In genomic region chr9:44836439-44836838, GRCm38 (mm10) we compare ENCODE assay signal across 9 mouse cellular contexts. TPM values are rescaled to one million over a fixed set of nuclear protein-coding genes. Genes with fewer than 3 reads are reported as not detected.
DNase-seq lines count a peak whose midpoint lies in the region; ATAC-seq and TF ChIP-seq lines count a peak whose summit lies in the region.
"Had no signal": no experiment of that assay in that cellular context is flagged by ENCODE, and none has a peak within 500 bp of the region (broad histone marks: within the 10 kb centered on the region; RNA-seq: fewer than 3 reads in every experiment).

No protein-coding gene starts in this region.

- peak; percentile 65 for DNase-seq in cerebellum, adult 11 months
- DNase-seq in Patski (ENCODE audit: low read depth, low spot score): peak; percentile 17
- DNase-seq in cerebellum, postnatal 25 days: peak; percentile 80 to 87
- DNase-seq in layer of hippocampus, postnatal 36 days: peak; percentile 66
- peak; percentile 84 for DNase-seq in mesoderm, embryonic 11.5 days (ENCODE audit: low read depth, low spot score)
- peak; percentile 83 for DNase-seq in splenic B cell, adult 2 months (ENCODE audit: low read depth, low spot score)

- in situ Hi-C loops in Patski (cut with MboI; ENCODE audit: low pct_unique_long_range_greater_than_20kb): loop anchor here (25.0 kb wide), 1 partner anchor 301 kb away; the partner anchor contains the start of gene Scn4b

- CTCF ChIA-PET in Patski (lab: Charles Lee): interaction anchor here (0.6 to 1.4 kb wide), 3 partner anchors 18 to 85 kb away, joined by 3 to 4 read pairs (median 3); partner anchors contain the start of gene Atp5l

- POLR2A ChIA-PET in Patski (lab: Charles Lee): no interaction called here

- TF ChIP-seq CTCF in Patski (IDR thresholded peaks at IDR 0.05): peak; percentile 91

- H3K27me3 ChIP-seq in Patski: no peaks in the 10 kb centered on the region
- no peaks in the 10 kb centered on the region for H3K27me3 ChIP-seq in splenic B cell, adult 2 months (ENCODE audit: control insufficient read depth, insufficient read depth, low read length, poor library complexity, severe bottlenecking)
- H3K27me3 ChIP-seq: midbrain, embryonic 12.5 days had no signal

- H3K36me3 ChIP-seq in splenic B cell, adult 2 months (ENCODE audit: control insufficient read depth, insufficient read depth, low read length, poor library complexity, severe bottlenecking): peaks cover 22% of the 10 kb centered on the region

- ATAC-seq in cerebellum, adult (ENCODE audit: insufficient number of reproducible peaks, low FRiP score, low TSS enrichment): no peak
- ATAC-seq in Patski: peak; percentile 35
- peak; percentile 50 for ATAC-seq in granulocyte monocyte progenitor cell, adult 5-6 weeks (replicated peaks; ENCODE audit: poor library complexity, severe bottlenecking)

RNA-seq across cellular contexts. Expression of gene Ttc36, which starts 33.6 kb away (rescaled TPM):
- 3.3 TPM for polyA plus RNA-seq in Patski (2021)
- not detected in 2 replicates for total RNA-seq in granulocyte monocyte progenitor cell, adult 5-6 weeks (2014; fragmentation: Nextera tagmentation)
- total RNA-seq in granulocyte monocyte progenitor cell, adult 5-6 weeks (2017): not detected in 2 replicates
- total RNA-seq in layer of hippocampus, postnatal 36 days (2021): 1 to 10 TPM in 1 of 2 experiments, under 1 TPM in 1; 0.95 to 1.6 TPM
- polyA plus RNA-seq: midbrain, embryonic 12.5 days had no signal

RNA-seq across cellular contexts. Expression of gene Tmem25, which starts 37.3 kb away (rescaled TPM):
- polyA plus RNA-seq in Patski (2021): 7.3 TPM
- total RNA-seq in granulocyte monocyte progenitor cell, adult 5-6 weeks (2014; fragmentation: Nextera tagmentation): 1.6 TPM in 1 of 2 replicates, not detected in the other
- total RNA-seq in granulocyte monocyte progenitor cell, adult 5-6 weeks (2017): 0.34 TPM in 1 of 2 replicates, not detected in the other
- total RNA-seq in layer of hippocampus, postnatal 36 days (2021): 10 to 100 TPM; 43.3 to 51.6 TPM

RNA-seq across cellular contexts. Expression of gene Kmt2a, which starts 44.7 kb away (rescaled TPM):
- 22.2 TPM for polyA plus RNA-seq in Patski (2021)
- 83.6 and 93.1 TPM in 2 replicates for total RNA-seq in granulocyte monocyte progenitor cell, adult 5-6 weeks (2014; fragmentation: Nextera tagmentation)
- total RNA-seq in granulocyte monocyte progenitor cell, adult 5-6 weeks (2017): 7.4 and 10.8 TPM in 2 replicates
- 10 to 100 TPM; 61.3 to 78.3 TPM for total RNA-seq in layer of hippocampus, postnatal 36 days (2021)

Comparison
In these comparisons a context has a peak if more than half of its experiments do, and no peak if none do; other contexts are left out.
1. DNase-seq: peak in every context shown above with its lines; median percentile 84 in mesoderm, embryonic 11.5 days; 84 in cerebellum, postnatal 25 days; 83 in splenic B cell, adult 2 months; 66 in layer of hippocampus, postnatal 36 days; 65 in cerebellum, adult 11 months; 17 in Patski.
2. RNA of gene Tmem25, which starts 37.3 kb away (total RNA-seq): 43.3 to 51.6 TPM in layer of hippocampus, postnatal 36 days; 0.34 to 1.6 TPM in granulocyte monocyte progenitor cell, adult 5-6 weeks; every median in the first group is over 10 times any median in the second.